Mouse (Mus musculus) cerebellum, adult 2 months (tissue): ENCODE results near the gene Tcte1. TPM values are rescaled to one million over a fixed set of nuclear protein-coding genes. Genes with fewer than 3 reads are reported as not detected.

Source experiments
- DNase-seq, 2 experiments: peaks; one replicate each; pipeline ENCODE4 v3.0.0; 2021
- H3K27ac ChIP-seq: fragments of 200-500 bp; 2 replicates; pipeline ENCODE4 v1.5.1; 2012; ENCODE audit warnings: low read length, control low read depth, inconsistent platforms; ENCODE audit not compliant: insufficient read depth
- H3K27me3 ChIP-seq: fragments of 200-500 bp; 2 replicates; pipeline ENCODE4 v1.6.1; 2012; ENCODE audit warnings: inconsistent platforms, mild to moderate bottlenecking, low read length, moderate library complexity; ENCODE audit not compliant: control insufficient read depth, insufficient read depth
- H3K4me1 ChIP-seq: fragments of 200-500 bp; 2 replicates; pipeline ENCODE4 v1.6.1; 2011; ENCODE audit warnings: low read length; ENCODE audit not compliant: control insufficient read depth, insufficient read depth
- H3K4me3 ChIP-seq: fragments of 200-500 bp; replicated peaks from 2 replicates; pipeline ENCODE3; 2011; ENCODE audit warnings: mild to moderate bottlenecking, low read depth, low read length, control low read depth; ENCODE audit not compliant: insufficient read depth
- CTCF ChIP-seq: fragments of 200-500 bp; IDR thresholded peaks from 2 replicates; pipeline ENCODE4 v1.5.1; 2011; ENCODE audit warnings: low read depth, mild to moderate bottlenecking, control low read depth, low read length, moderate library complexity, borderline replicate concordance; ENCODE audit not compliant: insufficient read depth
- POLR2A ChIP-seq: fragments of 200-500 bp; IDR thresholded peaks from 2 replicates; pipeline ENCODE4 v1.6.1; 2011; ENCODE audit warnings: low read length, control low read depth, borderline replicate concordance; ENCODE audit not compliant: insufficient read depth
- WGBS: fragments of 180-500 bp; shearing (Covaris S2); methylation state at CpG from one replicate; pipeline ENCODE4 v1.1.7; 2018; 5-methylcytosine and 5-hydroxymethylcytosine counted together
- polyA plus RNA-seq: library from polyadenylated mRNA; depleted of rRNA; stranded (reverse); fragments of >200 nt; gene quantifications from 2 replicates; pipeline ENCODE4 v1.2.3, GENCODE M21; 2012

The Tcte1 gene
- polyA plus RNA-seq, 1 experiment = 0.61 TPM

DNA sequence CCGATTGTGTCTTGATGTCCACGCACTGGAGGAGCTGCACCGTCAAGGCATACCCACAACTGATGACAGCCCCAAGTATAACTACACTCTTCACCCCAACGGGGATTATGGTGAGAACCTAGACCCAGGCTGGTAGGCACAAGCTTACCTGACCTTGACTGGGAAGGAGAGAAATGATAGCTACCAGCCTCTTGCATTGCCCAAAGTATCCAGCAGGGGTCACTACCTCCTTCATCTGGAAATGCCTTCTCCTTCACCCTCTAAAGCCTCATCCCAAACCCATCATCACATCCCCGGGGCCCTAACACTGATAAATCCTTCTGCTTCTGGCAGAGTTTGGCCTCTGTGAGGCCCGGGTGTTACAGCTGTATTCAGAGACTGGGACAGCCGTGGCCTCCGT, 6.7 kb upstream of the Tcte1 start:
- H3K27me3 ChIP-seq = no peaks in the 10 kb centered on the region
- peak overlapping the region; percentile 57 for H3K27ac ChIP-seq
- WGBS = 35% methylated on average over 8 of the region's 8 CpGs
- H3K4me3 ChIP-seq = no peak overlapping the region
- DNase-seq = peak; percentile 85 to 95
- peaks cover 42% of the 10 kb centered on the region for H3K4me1 ChIP-seq
- TF ChIP-seq CTCF (peak; percentile 92), POLR2A (no peak)

DNA sequence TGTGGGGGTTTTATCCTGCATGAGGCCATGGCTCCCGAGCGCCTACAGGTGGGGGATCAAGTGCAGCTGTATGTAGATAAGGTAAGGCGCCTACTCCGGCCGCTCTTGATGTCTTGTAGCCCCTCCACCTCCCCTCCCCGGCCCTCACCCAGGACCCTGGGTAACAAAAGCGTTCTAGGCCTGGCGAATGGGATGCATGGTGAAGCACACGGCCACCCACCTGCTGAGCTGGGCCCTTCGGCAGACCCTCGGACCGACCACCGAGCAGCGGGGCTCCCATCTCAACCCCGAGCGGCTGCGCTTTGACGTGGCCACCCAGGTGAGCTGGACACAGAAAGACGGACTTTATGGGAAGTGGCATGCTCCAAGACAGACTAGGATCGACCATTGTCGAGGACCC, 6.1 kb upstream of the Tcte1 start:
- no peaks in the 10 kb centered on the region for H3K27me3 ChIP-seq
- WGBS = 86% methylated on average over 21 of the region's 21 CpGs

DNA sequence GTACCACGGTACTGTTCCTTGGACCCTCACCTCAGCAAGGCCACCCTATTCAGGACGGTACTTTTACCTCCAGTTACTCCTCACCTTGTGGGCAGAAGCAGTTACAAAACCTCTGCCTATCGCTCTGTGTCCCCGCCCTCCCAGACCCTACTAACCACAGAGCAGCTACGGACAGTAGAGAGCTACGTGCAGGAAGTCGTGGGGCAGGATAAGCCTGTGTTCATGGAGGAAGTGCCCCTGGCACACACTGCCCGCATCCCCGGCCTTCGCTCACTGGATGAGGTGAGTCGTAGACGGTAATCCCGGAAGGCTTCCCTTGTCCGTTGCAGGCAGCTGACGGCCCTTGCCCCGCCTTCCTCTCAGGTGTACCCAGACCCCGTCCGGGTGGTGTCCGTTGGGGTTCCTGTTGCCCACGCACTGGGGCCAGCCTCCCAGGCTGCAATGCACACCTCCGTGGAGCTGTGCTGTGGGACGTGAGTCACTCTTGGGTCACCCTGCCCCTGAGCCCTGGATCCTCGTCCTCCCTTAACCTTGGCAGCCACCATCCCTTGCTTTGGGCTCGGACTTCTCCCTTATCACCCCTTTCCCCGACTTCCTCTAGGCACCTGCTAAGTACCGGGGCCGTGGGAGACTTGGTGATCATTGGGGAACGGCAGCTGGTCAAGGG, 5.6 kb upstream of the Tcte1 start:
- peak overlapping the region; percentile 49; the same call in 1 of the 2 replicates for H3K27ac ChIP-seq
- 85% methylated on average over 28 of the region's 28 CpGs for WGBS
- TF ChIP-seq CTCF (no peak), POLR2A (no peak)
- H3K27me3 ChIP-seq = no peaks in the 10 kb centered on the region
- no peak overlapping the region for H3K4me3 ChIP-seq
- no peak for DNase-seq
- H3K4me1 ChIP-seq = peaks cover 48% of the 10 kb centered on the region

More for the DNA sequence above, 6.1 kb upstream of the Tcte1 start:
- Histone ChIP-seq H3K4me1 (peaks cover 43% of the 10 kb centered on the region), H3K27ac (peak overlapping the region; percentile 57), H3K4me3 (no peak overlapping the region)
- no peak for DNase-seq
- no peak for TF ChIP-seq CTCF
- no peak for TF ChIP-seq POLR2A

DNA sequence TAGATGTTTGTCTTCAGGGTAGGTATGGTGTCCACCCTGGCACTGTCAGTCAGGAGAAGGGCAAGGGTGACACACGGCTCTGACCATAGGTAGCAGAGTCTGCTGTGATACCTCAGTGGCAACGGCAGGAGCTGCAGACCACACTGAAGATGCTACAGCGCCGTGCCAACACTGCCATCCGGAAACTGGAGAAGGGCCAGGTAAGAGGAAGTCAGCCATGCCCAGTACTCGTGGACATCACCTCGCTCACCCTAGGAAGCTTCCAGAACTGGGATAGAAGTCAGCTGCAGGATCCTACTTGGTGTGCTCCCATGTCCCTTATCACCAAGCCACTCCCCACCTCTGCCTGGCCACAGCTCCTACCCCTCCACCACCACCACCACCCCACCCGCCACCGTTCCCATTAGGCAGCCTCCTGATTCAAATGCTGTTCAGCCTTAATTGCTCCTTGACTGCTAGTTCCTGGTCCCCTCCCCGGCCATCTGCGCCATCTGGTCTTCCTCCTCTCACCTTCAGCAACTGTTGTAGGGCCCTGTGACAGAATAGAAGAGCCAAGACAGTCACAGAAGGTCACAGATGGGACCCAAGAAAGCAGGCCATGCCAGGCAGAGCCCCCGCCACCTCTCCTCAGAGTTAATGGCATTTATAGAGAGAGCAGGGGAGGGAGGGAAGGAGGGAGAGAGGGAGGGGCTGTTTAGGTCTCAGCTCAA, 4.3 kb upstream of the Tcte1 start:
- peak overlapping the region; percentile 84 for H3K27ac ChIP-seq
- 8% methylated on average over 12 of the region's 12 CpGs for WGBS

DNA sequence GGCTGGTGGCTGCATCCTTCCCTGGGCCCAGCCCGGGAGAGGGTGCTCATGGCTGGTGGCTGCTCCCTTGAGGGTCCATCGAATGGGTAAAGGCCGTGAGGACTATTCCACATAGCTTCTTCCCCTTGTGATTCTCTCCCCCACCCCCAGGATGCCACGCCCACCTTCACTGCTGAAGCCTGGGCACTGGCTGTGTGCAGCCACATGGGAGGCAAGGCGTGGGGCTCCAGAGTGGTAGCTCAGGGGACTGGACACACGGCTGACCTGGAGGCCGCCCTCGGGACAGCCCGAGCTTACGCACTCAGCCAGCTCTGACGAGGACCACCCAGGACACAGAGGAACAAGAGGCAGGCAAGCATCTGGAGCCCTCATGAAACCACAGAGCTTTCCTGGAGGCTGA, 3.1 kb upstream of the Tcte1 start:
- DNase-seq = no peak
- Histone ChIP-seq H3K27me3 (no peaks in the 10 kb centered on the region), H3K4me3 (no peak overlapping the region), H3K27ac (peak overlapping the region; percentile 84), H3K4me1 (peaks cover 63% of the 10 kb centered on the region)
- WGBS = 58% methylated on average over 11 of the region's 11 CpGs
- TF ChIP-seq CTCF = no peak
- no peak for TF ChIP-seq POLR2A

More for the DNA sequence above, 4.3 kb upstream of the Tcte1 start:
- H3K27me3 ChIP-seq = no peaks in the 10 kb centered on the region
- no peak overlapping the region for H3K4me3 ChIP-seq
- TF ChIP-seq POLR2A (no peak), CTCF (no peak; the same call in 1 of the 2 replicates)
- peak; percentile 92 to 95 for DNase-seq
- H3K4me1 ChIP-seq = peaks cover 57% of the 10 kb centered on the region

DNA sequence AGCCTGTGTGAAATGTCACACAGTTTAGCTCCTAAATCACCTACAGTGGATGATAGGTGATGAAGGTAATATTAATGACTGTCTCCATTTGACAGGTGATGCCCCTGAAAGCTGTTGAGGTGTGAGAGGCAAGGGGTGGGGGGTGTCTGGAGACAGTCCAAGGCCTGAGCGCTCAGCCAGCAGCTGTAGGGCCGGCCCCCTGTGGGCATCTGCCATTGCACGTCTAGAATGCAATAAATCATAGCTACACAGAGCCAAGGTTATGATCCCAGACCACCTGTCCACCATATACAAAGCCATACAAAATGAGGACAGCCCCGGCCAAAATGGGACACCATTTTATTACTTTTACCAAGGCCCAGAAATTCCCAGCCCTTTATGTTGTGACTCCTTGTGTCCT, 1.7 kb downstream of the Tcte1 start:
- DNase-seq = peak in 1 of 2 experiments; percentile 36
- Histone ChIP-seq H3K4me1 (peaks cover 51% of the 10 kb centered on the region), H3K27ac (no peak overlapping the region), H3K4me3 (no peak overlapping the region), H3K27me3 (no peaks in the 10 kb centered on the region)
- 16% methylated on average over 4 of the region's 4 CpGs for WGBS
- no peak for TF ChIP-seq POLR2A
- no peak for TF ChIP-seq CTCF

DNA sequence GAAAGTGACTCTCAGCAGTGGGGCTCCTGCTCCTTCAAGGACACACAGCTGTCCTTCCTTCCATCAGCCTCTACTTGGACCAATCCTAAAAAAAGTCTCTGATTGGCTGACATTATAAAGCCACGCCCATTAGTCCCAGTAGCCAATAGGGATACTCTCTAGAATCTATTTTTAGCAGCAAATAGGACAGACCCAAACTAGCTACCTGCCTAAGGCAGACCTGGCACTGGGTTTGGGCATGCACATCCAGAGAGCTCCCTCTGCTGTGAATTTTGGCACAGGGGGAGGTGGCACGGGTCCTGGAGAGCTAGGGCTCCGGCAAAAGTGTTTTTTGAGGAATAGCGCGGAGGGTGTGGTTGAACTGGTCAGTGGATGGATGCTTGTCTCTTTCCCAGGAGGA, 3.3 kb downstream of the Tcte1 start:
- no peaks in the 10 kb centered on the region for H3K27me3 ChIP-seq
- H3K27ac ChIP-seq = no peak overlapping the region
- H3K4me3 ChIP-seq = no peak overlapping the region
- H3K4me1 ChIP-seq = peaks cover 55% of the 10 kb centered on the region
- peak in 1 of 2 experiments; percentile 71 for DNase-seq
- TF ChIP-seq POLR2A = no peak
- WGBS = 15% methylated on average over 5 of the region's 5 CpGs

DNA sequence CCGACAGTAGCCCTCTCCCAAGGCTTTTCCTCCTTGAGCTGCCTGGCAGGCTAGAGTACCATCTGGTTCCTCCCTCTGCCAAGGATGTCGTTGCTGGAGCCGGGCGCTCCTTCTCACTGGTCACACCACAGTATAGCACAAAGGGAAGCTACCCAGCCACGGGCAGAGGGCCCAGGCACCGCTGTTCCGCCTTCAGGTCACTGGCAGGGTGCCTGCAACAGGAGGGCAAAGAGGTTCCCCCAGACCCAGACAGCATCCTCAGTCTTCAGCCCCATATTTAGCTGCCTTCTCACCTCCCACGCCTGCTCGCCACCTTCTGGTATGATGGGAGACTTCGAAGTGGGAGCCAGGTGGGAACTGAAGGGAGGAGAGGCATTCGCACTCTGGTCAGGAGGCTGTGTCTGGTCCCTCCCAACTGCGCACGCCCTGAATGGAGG, 7.1 kb downstream of the Tcte1 start:
- Histone ChIP-seq H3K4me1 (peaks cover 41% of the 10 kb centered on the region), H3K27ac (peak overlapping the region; percentile 91), H3K4me3 (no peak overlapping the region), H3K27me3 (no peaks in the 10 kb centered on the region)
- peak; percentile 93 to 94 for DNase-seq
- WGBS = 6% methylated on average over 13 of the region's 13 CpGs
- TF ChIP-seq CTCF = 0 out of 2 replicates have a peak, but pooled peaks have one; percentile 31
- peak; percentile 20; the same call in 1 of the 2 replicates for TF ChIP-seq POLR2A
